In genomic region chrX:159772137-159772536, GRCm38 (mm10) we compare ENCODE assay signal across 19 mouse cellular contexts.
DNase-seq lines count a peak whose midpoint lies in the region; ATAC-seq lines count a peak whose summit lies in the region.
"Had no signal": no experiment of that assay in that cellular context is flagged by ENCODE, and none has a peak within 500 bp of the region (broad histone marks: within the 10 kb centered on the region; RNA-seq: fewer than 3 reads in every experiment).

No protein-coding gene starts in this region.

- H3K9me3 ChIP-seq in neural tube, embryonic 13.5 days = no peaks in the 10 kb centered on the region
- H3K9me3 ChIP-seq in heart, embryonic 12.5 days (replicated peaks) = no peaks in the 10 kb centered on the region
- no peaks in the 10 kb centered on the region for H3K9me3 ChIP-seq in kidney, embryonic 15.5 days (replicated peaks)
- H3K9me3 ChIP-seq: embryonic facial prominence, embryonic 12.5 days; G1E; hindbrain, embryonic 12.5 days had no signal

- peaks cover 31% of the 10 kb centered on the region for H3K27me3 ChIP-seq in neural tube, embryonic 13.5 days
- H3K27me3 ChIP-seq in heart, embryonic 12.5 days (replicated peaks) = no peaks in the 10 kb centered on the region
- peaks cover 43% of the 10 kb centered on the region for H3K27me3 ChIP-seq in kidney, embryonic 15.5 days

- WGBS in neural tube, embryonic 13.5 days = 62% methylated on average over 4 of the region's 4 CpGs
- WGBS in heart, embryonic 12.5 days = 48% methylated on average over 4 of the region's 4 CpGs
- 66% methylated on average over 4 of the region's 4 CpGs for WGBS in kidney, embryonic 15.5 days

- H3K4me1 ChIP-seq in neural tube, embryonic 13.5 days (replicated peaks) = no peaks in the 10 kb centered on the region
- no peaks in the 10 kb centered on the region for H3K4me1 ChIP-seq in heart, embryonic 12.5 days (replicated peaks)
- no peaks in the 10 kb centered on the region for H3K4me1 ChIP-seq in kidney, embryonic 15.5 days
- H3K4me1 ChIP-seq: embryonic facial prominence, embryonic 12.5 days; hindbrain, embryonic 12.5 days had no signal

- no peak overlapping the region for H3K27ac ChIP-seq in neural tube, embryonic 13.5 days (replicated peaks)
- no peak overlapping the region for H3K27ac ChIP-seq in heart, embryonic 12.5 days (ENCODE audit: poor library complexity, severe bottlenecking)
- no peak overlapping the region for H3K27ac ChIP-seq in kidney, embryonic 15.5 days
- H3K27ac ChIP-seq: embryonic facial prominence, embryonic 12.5 days; heart, adult 2 months; hindbrain, embryonic 12.5 days had no signal

- no peak overlapping the region for H3K4me2 ChIP-seq in neural tube, embryonic 13.5 days
- no peak overlapping the region for H3K4me2 ChIP-seq in heart, embryonic 12.5 days
- H3K4me2 ChIP-seq in kidney, embryonic 15.5 days = no peak overlapping the region
- H3K4me2 ChIP-seq: embryonic facial prominence, embryonic 12.5 days; hindbrain, embryonic 12.5 days had no signal

- no peaks in the 10 kb centered on the region for H3K36me3 ChIP-seq in neural tube, embryonic 13.5 days
- no peaks in the 10 kb centered on the region for H3K36me3 ChIP-seq in heart, embryonic 12.5 days
- H3K36me3 ChIP-seq in kidney, embryonic 15.5 days = no peaks in the 10 kb centered on the region
- H3K36me3 ChIP-seq: embryonic facial prominence, embryonic 12.5 days; hindbrain, embryonic 12.5 days had no signal

- no peak for DNase-seq in neural tube, embryonic 10.5 days (ENCODE audit: extremely low spot score, low spot score)
- DNase-seq in naive thymus-derived CD4-positive, alpha-beta T cell, adult 2 months (ENCODE audit: low read depth) = peak; percentile 10
- no peak for DNase-seq in heart, adult 9 months (ENCODE audit: low spot score in 2 of 2)
- DNase-seq: adrenal gland, postnatal 10 days; cerebellum, adult 11-12 months; cerebellum, adult 9-10 months; cerebellum, postnatal 25 days; gastrocnemius, postnatal 14 days; heart, adult 2 months; heart, postnatal 10 days; heart, postnatal 4 days had no signal

- peak; percentile 50; the same call in 1 of the 2 replicates for ATAC-seq in neural tube, embryonic 13.5 days (ENCODE audit: low read depth)
- peak; percentile 55 for ATAC-seq in activated CD4-positive, CD25-positive, alpha-beta regulatory T cell, adult 4 months
- ATAC-seq in heart, embryonic 12.5 days (ENCODE audit: insufficient number of reproducible peaks, low FRiP score) = no peak
- no peak for ATAC-seq in kidney, embryonic 15.5 days (replicated peaks; ENCODE audit: low FRiP score)
- ATAC-seq: forebrain, embryonic 16.5 days had no signal

- H3K4me3 ChIP-seq in neural tube, embryonic 13.5 days = no peak overlapping the region
- H3K4me3 ChIP-seq in heart, embryonic 12.5 days = no peak overlapping the region
- no peak overlapping the region for H3K4me3 ChIP-seq in kidney, embryonic 15.5 days (replicated peaks)
- H3K4me3 ChIP-seq: embryonic facial prominence, embryonic 12.5 days; heart, adult 2 months; hindbrain, embryonic 12.5 days had no signal

- H3K9ac ChIP-seq in neural tube, embryonic 13.5 days = no peak overlapping the region
- H3K9ac ChIP-seq in heart, embryonic 12.5 days = no peak overlapping the region
- H3K9ac ChIP-seq in kidney, embryonic 15.5 days = no peak overlapping the region
- H3K9ac ChIP-seq: embryonic facial prominence, embryonic 12.5 days; hindbrain, embryonic 12.5 days had no signal

Comparison
In these comparisons a context has a peak if more than half of its experiments do, and no peak if none do; other contexts are left out.
1. ATAC-seq: peak in neural tube, embryonic 13.5 days (single experiment) and activated CD4-positive, CD25-positive, alpha-beta regulatory T cell, adult 4 months (single experiment); none in heart, embryonic 12.5 days (single experiment) and kidney, embryonic 15.5 days (single experiment).